ENCODE assay signal across 8 mouse cellular contexts in the genomic region with DNA sequence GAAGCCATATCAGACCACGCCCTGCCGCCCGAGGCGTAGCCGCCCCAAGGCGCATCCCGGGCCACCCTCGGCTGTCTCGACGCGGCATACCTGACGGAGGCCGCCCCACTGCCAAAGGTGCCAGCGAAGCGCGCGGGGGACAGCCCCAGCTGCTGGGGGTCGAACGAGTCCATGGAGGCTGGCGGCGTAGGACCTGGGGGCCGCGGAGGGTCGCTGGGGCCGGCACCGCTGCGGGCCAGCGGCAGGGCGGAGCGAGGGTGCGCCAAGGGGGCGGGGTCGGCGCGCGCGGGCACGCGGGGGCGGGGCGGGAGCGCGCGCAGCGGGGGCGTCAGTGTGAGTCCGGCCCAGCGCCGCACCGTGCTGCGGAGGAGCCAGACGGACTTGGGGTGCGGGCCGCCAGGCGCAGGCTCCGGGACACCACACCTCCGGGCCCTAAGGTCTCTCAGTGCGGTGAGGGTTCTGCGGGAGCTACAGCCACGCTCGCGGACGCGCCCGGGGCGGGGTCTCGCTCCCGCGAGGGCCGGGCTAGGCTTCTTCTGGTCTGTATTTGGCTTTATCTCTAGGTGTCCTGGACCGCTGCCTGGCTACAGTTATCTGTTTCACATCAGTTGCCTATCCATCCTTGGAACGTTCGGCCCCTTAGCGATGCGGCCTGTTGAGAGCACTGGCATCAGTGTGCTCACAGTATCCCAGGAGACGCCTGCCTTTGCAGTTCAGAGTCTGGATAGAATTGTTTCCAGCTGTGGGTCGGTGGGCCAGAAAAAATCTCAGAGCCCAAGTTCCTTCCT.
DNase-seq lines count a peak whose midpoint lies in the region; ATAC-seq and TF ChIP-seq lines count a peak whose summit lies in the region.

No protein-coding gene starts in this region.

- peak overlapping the region; percentile 99 for H3K27ac ChIP-seq in hindbrain, embryonic 12.5 days
- H3K27ac ChIP-seq in lung, postnatal 0 days (ENCODE audit: low read length) = peak overlapping the region; percentile 52

- TF ChIP-seq EP300 in lung, postnatal 0 days (IDR thresholded peaks at IDR 0.05) = no peak

- H3K27me3 ChIP-seq in hindbrain, embryonic 12.5 days = no peaks in the 10 kb centered on the region
- H3K27me3 ChIP-seq in lung, postnatal 0 days (replicated peaks; ENCODE audit: insufficient read depth, low read length) = no peaks in the 10 kb centered on the region

- ATAC-seq in hindbrain, embryonic 12.5 days (ENCODE audit: low FRiP score) = peak; percentile 89
- peak; percentile 96 for ATAC-seq in lung, postnatal 0 days

- H3K9ac ChIP-seq in hindbrain, embryonic 12.5 days = peak overlapping the region; percentile 96
- peak overlapping the region; percentile 60 for H3K9ac ChIP-seq in lung, postnatal 0 days (replicated peaks; ENCODE audit: low read depth)

- DNase-seq in NIH3T3 (ENCODE audit: low read depth) = peak; percentile 90
- peak; percentile 85 for DNase-seq in cerebellum, adult 9-11 months
- DNase-seq in frontal cortex, postnatal 10 days (ENCODE audit: low spot score in 2 of 2) = peak; percentile 67 to 78
- DNase-seq in layer of hippocampus, postnatal 10 days (ENCODE audit: low spot score in 2 of 2) = peak; percentile 77 to 85
- DNase-seq in lung, postnatal 0 days (ENCODE audit: low spot score) = peak; percentile 76
- DNase-seq in ovary, postnatal 10 days (ENCODE audit: low spot score) = peak; percentile 74
- DNase-seq in thymus, postnatal 10 days (ENCODE audit: low spot score in 2 of 2) = peak; percentile 58 to 67

- under 1% methylated on average over 56 of the region's 77 CpGs for WGBS in hindbrain, embryonic 12.5 days
- under 1% methylated on average over 44 of the region's 77 CpGs for WGBS in lung, postnatal 0 days

- no peaks in the 10 kb centered on the region for H3K9me3 ChIP-seq in hindbrain, embryonic 12.5 days (replicated peaks)
- H3K9me3 ChIP-seq in lung, postnatal 0 days (ENCODE audit: low read length) = no peaks in the 10 kb centered on the region

- peak overlapping the region; percentile 71 for H3K4me2 ChIP-seq in hindbrain, embryonic 12.5 days (replicated peaks)
- H3K4me2 ChIP-seq in lung, postnatal 0 days (replicated peaks; ENCODE audit: low read depth, low read length) = peak overlapping the region; percentile 83

- H3K36me3 ChIP-seq in hindbrain, embryonic 12.5 days = peaks cover 18% of the 10 kb centered on the region
- no peaks in the 10 kb centered on the region for H3K36me3 ChIP-seq in lung, postnatal 0 days (ENCODE audit: insufficient read depth, low read length)

- peak overlapping the region; percentile 92 for H3K4me3 ChIP-seq in hindbrain, embryonic 12.5 days
- peak overlapping the region; percentile 80 for H3K4me3 ChIP-seq in lung, postnatal 0 days (ENCODE audit: low read depth, low read length)

- TF ChIP-seq CTCF in lung, postnatal 0 days (IDR thresholded peaks at IDR 0.05) = no peak

- H3K4me1 ChIP-seq in hindbrain, embryonic 12.5 days = peaks cover 24% of the 10 kb centered on the region
- no peaks in the 10 kb centered on the region for H3K4me1 ChIP-seq in lung, postnatal 0 days (ENCODE audit: insufficient read depth, low read depth, low read length)

Comparison
In these comparisons a context has a peak if more than half of its experiments do, and no peak if none do; other contexts are left out.
1. Peak in every context shown above with its lines: DNase-seq, ATAC-seq, H3K4me3 ChIP-seq and H3K27ac ChIP-seq.